Mouse (Mus musculus) gonadal fat pad, adult 2 months (tissue): Measurements from ENCODE around the gene L3mbtl1. TPM values are rescaled to one million over a fixed set of nuclear protein-coding genes. Genes with fewer than 3 reads are reported as not detected.
"Not testable (repeated sequence)": the region's sequence is repeated elsewhere in the genome, so short reads cannot be mapped to it uniquely, and the experiment has no call there.

Source experiments
- DNase-seq: peaks from one replicate; pipeline ENCODE4 v3.0.0-alpha.2; 2012; ENCODE audit warnings: low read depth
- polyA plus RNA-seq: library from polyadenylated mRNA; depleted of rRNA; stranded (reverse); fragments of >200 nt; gene quantifications from 2 replicates; pipeline ENCODE4 v1.2.3, GENCODE M21; 2012; rRNA removed

The L3mbtl1 gene
- polyA plus RNA-seq, result 0.28 and 0.46 TPM in 2 replicates

DNA sequence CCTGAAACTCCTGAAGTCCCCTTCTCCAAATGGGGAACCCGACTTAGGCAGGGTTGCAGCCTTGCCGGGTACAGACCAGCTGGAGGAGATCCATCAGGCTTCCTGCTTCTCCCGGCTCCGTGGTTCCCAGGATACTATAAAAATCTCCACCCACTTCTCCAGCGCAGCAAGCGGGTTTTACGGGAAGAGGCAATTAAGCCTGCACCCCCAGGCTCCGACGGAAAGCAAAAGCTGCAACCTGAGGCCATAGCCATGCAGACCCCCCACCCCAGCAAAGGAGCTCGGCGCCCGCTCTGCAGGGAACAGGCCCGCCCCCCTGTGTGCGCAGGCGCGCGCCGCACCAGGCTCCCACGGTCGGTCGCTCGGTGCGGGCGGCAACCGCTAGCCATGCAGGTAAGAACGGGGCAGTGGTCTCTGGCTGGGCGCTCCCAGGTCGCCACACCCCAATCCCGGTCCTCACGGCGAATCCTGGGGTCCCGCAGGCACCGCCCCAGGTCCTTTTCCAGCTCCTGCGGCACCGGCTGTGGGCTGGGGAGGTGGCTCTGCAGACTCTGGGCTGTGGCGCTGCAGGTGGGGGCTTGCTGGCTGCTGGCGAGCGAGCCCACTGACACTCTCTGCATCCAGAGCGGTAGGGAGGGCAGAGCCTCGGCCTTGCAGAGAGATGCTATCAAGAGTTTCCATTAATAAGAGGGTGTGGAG lies at the start of gene L3mbtl1:
L3mbtl1 (plus strand) TSS at position 325 of the 699 bp plus-strand sequence.
- DNase-seq, result no peak

GRCm38 (mm10) chr2:162899256-162899655 lies 44.0 kb upstream of the L3mbtl1 start:
- not testable (repeated sequence) for DNase-seq

- no peak for DNase-seq
These were observed 43.2 kb upstream of the L3mbtl1 start for GRCm38 (mm10) chr2:162899880-162900589.

DNA sequence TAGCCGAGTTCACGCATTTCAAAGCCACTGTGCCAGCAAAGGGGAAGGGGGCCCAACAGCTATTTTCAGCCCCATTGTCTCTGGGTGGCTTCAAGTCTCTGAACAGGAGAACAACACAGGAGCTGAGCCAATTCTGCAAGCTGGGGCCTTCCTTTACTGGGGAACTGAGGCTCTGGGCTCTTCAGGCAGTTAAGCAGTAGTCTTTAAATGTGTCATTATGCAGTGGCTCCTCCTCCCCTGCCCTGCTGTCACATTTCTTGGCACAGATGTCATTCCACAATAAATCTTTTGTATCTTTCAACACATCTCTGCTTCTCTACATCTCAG lies 42.7 kb upstream of the L3mbtl1 start:
- no peak for DNase-seq

- no peak for DNase-seq
These were observed 37.4 kb upstream of the L3mbtl1 start for GRCm38 (mm10) chr2:162905902-162906301.

GRCm38 (mm10) chr2:162908052-162908491 lies 35.2 kb upstream of the L3mbtl1 start:
- no peak for DNase-seq

DNA sequence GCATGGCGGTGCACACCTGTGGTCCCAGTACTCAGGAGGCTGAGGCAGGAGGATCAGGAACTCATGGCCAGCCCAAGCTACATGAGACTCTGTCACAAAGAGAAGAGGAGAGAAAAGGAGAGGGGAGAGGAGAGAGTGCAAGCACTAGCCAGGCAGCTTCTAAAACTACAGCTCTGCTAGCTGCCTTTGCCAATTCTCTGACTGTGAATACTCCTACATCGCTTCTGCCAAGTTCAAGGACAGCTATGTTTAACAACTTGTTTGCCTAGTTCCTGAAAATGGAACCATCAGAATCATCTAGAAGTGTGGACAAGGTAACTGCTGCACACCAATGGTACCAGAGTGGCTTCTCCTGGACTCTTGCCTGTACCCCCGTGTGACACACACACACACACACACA lies 29.2 kb upstream of the L3mbtl1 start:
- DNase-seq, result no peak

- no peak for DNase-seq
These were observed 28.8 kb upstream of the L3mbtl1 start for GRCm38 (mm10) chr2:162914519-162914918.

GRCm38 (mm10) chr2:162919926-162920325 lies 23.3 kb upstream of the L3mbtl1 start:
- DNase-seq, result no peak

DNA sequence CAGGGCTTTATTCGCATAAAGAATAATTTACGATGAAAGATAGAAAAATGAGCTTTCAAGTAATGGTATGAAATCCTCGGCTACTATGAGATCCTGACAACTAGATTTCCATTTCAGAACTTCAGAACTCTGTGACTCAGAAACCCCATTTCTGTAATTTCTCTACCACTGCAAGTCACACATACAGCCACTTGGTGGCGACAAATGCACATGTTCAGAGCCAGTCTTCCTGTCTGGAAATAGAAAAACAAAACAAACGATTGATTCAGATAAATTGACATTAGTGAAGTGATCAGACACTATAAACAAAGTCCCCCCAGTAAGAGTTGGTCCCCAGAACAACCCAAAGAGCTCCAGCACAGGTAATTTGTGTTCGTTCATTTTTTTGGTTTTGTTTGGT lies 21.1 kb upstream of the L3mbtl1 start:
- no peak for DNase-seq

DNA sequence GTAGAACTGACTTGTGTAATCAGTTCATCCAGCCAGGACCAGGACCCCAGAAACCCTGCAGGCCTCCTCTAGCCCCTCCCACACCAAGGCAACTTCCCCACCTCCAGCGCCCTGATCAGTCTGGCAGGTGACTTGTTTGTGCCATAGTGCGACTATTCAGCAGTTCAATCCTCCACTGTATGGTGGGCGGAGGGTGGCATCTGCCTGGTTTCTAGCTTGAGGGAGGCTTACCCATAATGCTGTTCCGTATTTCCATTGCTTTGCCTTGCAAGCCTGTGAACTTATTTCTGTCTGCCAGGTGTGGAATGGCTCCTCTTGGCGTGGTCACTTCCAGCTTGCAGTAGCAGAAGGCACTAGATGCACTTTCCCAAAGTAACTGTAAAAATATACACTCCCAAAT lies 20.4 kb upstream of the L3mbtl1 start:
- DNase-seq, result no peak

DNA sequence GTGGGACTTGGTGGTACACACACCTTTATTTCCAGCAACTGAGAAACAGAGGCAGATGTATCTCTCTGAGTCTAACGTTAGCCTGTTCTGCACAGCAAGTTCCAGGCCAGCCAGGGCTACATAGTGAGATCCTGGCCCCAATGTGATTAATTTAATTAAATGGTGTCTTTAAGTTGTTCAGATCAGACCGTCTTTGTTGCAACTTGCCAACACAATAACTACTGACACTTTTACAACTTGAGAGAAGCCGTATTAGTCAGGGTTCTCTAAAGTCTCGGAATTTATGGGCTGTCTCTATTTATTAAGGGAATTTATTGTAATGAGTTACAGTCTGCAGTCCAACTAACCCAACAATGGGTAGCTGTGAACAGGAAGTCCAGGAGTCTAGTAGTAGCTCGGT lies 19.1 kb upstream of the L3mbtl1 start:
- no peak for DNase-seq

- DNase-seq, result no peak
These were observed 15.2 kb upstream of the L3mbtl1 start for GRCm38 (mm10) chr2:162927918-162928585.

DNA sequence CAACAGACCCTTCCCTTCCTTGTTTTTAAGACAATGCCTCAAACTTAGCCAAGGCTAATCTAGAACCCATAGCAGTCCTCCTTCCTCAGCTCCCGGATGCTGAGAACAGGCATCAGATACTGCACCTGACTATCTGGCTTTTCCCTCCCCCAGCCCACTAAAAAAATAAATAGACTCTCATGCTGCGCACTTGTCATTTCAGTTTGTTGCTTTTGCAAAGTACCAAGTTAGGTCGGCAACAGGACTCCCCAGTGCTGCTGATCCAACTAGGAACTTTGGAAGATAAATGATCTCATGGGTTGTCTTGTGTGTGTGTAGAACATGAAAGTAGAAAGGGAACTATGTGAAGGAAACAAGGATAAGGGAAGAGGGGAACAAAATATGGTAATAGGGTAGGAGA lies 13.6 kb upstream of the L3mbtl1 start:
- no peak for DNase-seq

DNA sequence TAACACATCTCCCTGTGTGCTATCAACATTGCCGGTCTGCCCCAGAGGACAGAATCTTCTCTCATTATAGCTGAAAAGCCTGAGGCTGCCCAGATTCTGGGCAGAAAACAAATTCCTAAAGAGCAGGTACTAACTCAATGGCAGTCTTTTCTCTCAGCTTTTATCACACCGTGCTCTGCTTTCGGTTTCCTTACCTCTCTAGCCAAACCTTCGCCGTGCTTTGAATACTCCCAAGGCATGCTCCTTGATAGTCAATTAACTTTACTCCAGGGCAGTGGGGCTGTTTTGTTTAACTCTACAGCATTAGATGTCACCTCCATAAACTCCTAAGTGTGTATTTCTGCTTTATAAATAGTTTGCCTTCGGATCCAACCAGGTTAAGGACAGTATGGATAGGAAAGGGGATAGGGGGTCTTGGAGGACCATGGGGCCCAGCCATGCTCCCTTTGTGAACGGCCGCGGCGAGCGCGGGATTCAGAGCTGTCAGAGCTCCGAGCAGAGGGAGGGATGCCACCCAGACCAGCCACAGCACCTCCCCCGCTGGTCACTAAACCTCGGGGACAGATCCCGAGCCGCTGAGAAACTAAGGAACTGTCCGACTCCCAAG lies 12.7 kb upstream of the L3mbtl1 start:
- DNase-seq, result no peak

DNA sequence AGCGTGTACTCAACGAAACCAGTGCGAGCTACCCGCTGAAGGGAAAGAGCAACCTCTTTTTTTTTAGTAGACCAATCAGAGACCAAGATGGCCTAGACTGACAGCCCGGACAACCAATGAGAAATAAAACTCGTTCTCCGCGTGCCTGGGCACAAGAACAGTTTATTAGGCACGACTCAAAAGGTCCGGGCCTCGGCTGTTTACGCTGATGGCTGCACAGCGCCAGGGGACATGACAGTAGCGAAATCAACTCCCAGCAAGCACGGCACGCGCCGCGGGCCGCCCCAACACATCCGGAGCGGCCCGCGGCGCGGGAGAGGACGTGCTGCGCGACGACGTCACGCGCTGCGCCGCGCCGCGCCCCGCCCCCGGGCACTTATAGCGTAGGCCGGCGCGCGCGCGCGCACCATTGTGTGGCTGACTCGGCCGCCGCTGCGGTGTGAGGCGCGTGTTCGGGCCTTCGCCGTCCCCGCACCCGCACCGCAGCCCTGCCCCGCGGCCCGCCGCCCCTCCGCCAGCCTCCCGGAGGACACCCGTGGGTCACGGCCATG lies 12.1 kb upstream of the L3mbtl1 start, which contains the start of gene Srsf6:
Srsf6 (plus strand) TSS at position 406 of the 551 bp plus-strand sequence.
- DNase-seq, result peak; percentile 59

GRCm38 (mm10) chr2:162931674-162932650 lies 11.3 kb upstream of the L3mbtl1 start:
- no peak for DNase-seq

- no peak for DNase-seq
These were observed 10.6 kb upstream of the L3mbtl1 start for GRCm38 (mm10) chr2:162932706-162933105.

GRCm38 (mm10) chr2:162934421-162934820 lies 8.9 kb upstream of the L3mbtl1 start:
- no peak for DNase-seq

- no peak for DNase-seq
These were observed 7.6 kb upstream of the L3mbtl1 start for GRCm38 (mm10) chr2:162935700-162936099.

DNA sequence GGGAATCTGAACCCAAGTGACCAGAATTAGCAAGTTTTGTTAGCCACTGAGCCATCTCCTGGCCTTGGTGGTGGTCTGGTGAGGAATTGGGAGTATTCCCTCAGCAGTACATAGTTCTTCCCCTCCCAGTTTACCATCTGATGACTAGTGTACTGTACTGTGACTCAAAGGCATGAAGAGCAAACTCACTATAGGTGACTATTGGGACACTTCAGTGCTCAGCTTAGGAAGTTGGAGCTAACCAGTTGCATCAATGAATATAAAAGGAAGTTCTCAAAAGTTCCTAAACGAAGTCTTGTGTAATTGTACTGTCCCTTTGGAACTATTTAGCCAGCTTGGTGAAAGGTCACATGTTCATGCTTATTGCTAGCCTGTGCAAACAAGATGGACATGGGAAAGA lies 3.7 kb upstream of the L3mbtl1 start:
- no peak for DNase-seq
